Comparison of ENCODE assay signal across 25 mouse cellular contexts in the genomic region with DNA sequence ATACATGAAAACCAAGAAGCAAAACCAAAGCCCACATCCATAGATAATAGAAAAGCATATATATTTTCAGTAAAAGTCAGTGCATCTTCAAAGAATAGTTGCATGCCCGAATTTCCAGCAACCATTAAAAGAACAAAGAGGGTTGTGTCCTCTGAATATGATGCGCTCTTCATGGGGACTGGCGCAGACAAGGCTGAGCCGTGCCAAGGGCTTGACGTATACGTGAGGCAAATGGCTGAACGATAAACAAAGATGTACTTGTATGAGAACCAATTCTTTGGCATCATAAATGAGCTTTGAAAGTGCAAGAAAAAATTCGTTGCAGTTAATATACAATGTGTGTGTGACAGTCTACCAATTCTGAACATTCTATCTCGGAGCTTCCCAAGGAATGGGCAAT. TPM values are rescaled to one million over a fixed set of nuclear protein-coding genes. Genes with fewer than 3 reads are reported as not detected.
DNase-seq lines count a peak whose midpoint lies in the region; ATAC-seq and TF ChIP-seq lines count a peak whose summit lies in the region.
"Had no signal": no experiment of that assay in that cellular context is flagged by ENCODE, and none has a peak within 500 bp of the region (broad histone marks: within the 10 kb centered on the region; RNA-seq: fewer than 3 reads in every experiment).

No protein-coding gene starts in this region.

- 81% methylated on average over 9 of the region's 9 CpGs for WGBS in hindbrain, embryonic 14.5 days
- 86% methylated on average over 9 of the region's 9 CpGs for WGBS in hindbrain, embryonic 13.5 days
- 64% methylated on average over 9 of the region's 9 CpGs for WGBS in lung, embryonic 15.5 days
- 79% methylated on average over 9 of the region's 9 CpGs for WGBS in stomach, embryonic 16.5 days
- WGBS in stomach, postnatal 0 days = 69% methylated on average over 9 of the region's 9 CpGs

- ATAC-seq in hindbrain, embryonic 14.5 days (ENCODE audit: low FRiP score) = no peak
- no peak for ATAC-seq in hindbrain, embryonic 13.5 days (ENCODE audit: low FRiP score)
- peak; percentile 60; the same call in 1 of the 2 replicates for ATAC-seq in lung, embryonic 15.5 days (ENCODE audit: borderline replicate concordance, extremely low read depth, low FRiP score, low TSS enrichment)
- no peak for ATAC-seq in stomach, embryonic 16.5 days (ENCODE audit: insufficient read depth, low FRiP score)
- no peak for ATAC-seq in stomach, postnatal 0 days (ENCODE audit: low FRiP score, low TSS enrichment)
- ATAC-seq: activated CD4-positive, CD25-positive, alpha-beta regulatory T cell, adult 4 months; forebrain, embryonic 14.5 days; Patski had no signal

- H3K27me3 ChIP-seq in hindbrain, embryonic 14.5 days (ENCODE audit: control insufficient read depth, insufficient read depth, low read length) = no peaks in the 10 kb centered on the region
- no peaks in the 10 kb centered on the region for H3K27me3 ChIP-seq in hindbrain, embryonic 13.5 days
- no peaks in the 10 kb centered on the region for H3K27me3 ChIP-seq in lung, embryonic 15.5 days
- no peaks in the 10 kb centered on the region for H3K27me3 ChIP-seq in stomach, embryonic 16.5 days (ENCODE audit: control insufficient read depth, insufficient read depth, low read length)
- H3K27me3 ChIP-seq in stomach, postnatal 0 days (ENCODE audit: control insufficient read depth, insufficient read depth, low read length) = no peaks in the 10 kb centered on the region
- H3K27me3 ChIP-seq: CH12.LX; hindbrain, embryonic 15.5 days; Patski had no signal

- H3K9me3 ChIP-seq in hindbrain, embryonic 14.5 days (ENCODE audit: control insufficient read depth, low read length) = no peaks in the 10 kb centered on the region
- no peaks in the 10 kb centered on the region for H3K9me3 ChIP-seq in hindbrain, embryonic 13.5 days
- H3K9me3 ChIP-seq in lung, embryonic 15.5 days = no peaks in the 10 kb centered on the region
- H3K9me3 ChIP-seq in stomach, embryonic 16.5 days (replicated peaks; ENCODE audit: control insufficient read depth, low read length) = no peaks in the 10 kb centered on the region
- no peaks in the 10 kb centered on the region for H3K9me3 ChIP-seq in stomach, postnatal 0 days (ENCODE audit: control insufficient read depth, low read length)
- H3K9me3 ChIP-seq: forebrain, embryonic 10.5 days; hindbrain, embryonic 15.5 days had no signal

- H3K4me3 ChIP-seq in hindbrain, embryonic 14.5 days (replicated peaks; ENCODE audit: low read length) = no peak overlapping the region
- H3K4me3 ChIP-seq in hindbrain, embryonic 13.5 days = no peak overlapping the region
- no peak overlapping the region for H3K4me3 ChIP-seq in lung, embryonic 15.5 days
- H3K4me3 ChIP-seq in stomach, embryonic 16.5 days (replicated peaks; ENCODE audit: low read length) = no peak overlapping the region
- no peak overlapping the region for H3K4me3 ChIP-seq in stomach, postnatal 0 days (ENCODE audit: low read depth, low read length)
- H3K4me3 ChIP-seq: erythroblast, embryonic 14.5 days; forebrain, embryonic 10.5 days; gastrocnemius, adult 2 months; hindbrain, embryonic 15.5 days had no signal

- H3K4me1 ChIP-seq in hindbrain, embryonic 14.5 days (replicated peaks; ENCODE audit: control insufficient read depth, insufficient read depth, low read length) = no peaks in the 10 kb centered on the region
- no peaks in the 10 kb centered on the region for H3K4me1 ChIP-seq in hindbrain, embryonic 13.5 days (replicated peaks)
- peaks cover 17% of the 10 kb centered on the region for H3K4me1 ChIP-seq in lung, embryonic 15.5 days
- H3K4me1 ChIP-seq in stomach, embryonic 16.5 days (ENCODE audit: control insufficient read depth, insufficient read depth, low read length) = no peaks in the 10 kb centered on the region
- no peaks in the 10 kb centered on the region for H3K4me1 ChIP-seq in stomach, postnatal 0 days (replicated peaks; ENCODE audit: control insufficient read depth, insufficient read depth)
- H3K4me1 ChIP-seq: hindbrain, embryonic 15.5 days had no signal

- TF ChIP-seq CTCF in stomach, postnatal 0 days (IDR thresholded peaks at IDR 0.05; ENCODE audit: low read depth) = no peak

- no peak for DNase-seq in hindbrain, embryonic 14.5 days (ENCODE audit: low spot score)
- peak; percentile 73 for DNase-seq in layer of hippocampus, adult 9-11 months
- no peak for DNase-seq in layer of hippocampus, postnatal 10 days (ENCODE audit: low spot score in 2 of 2)
- no peak for DNase-seq in lung, postnatal 36 days
- no peak for DNase-seq in stomach, postnatal 0 days (ENCODE audit: low spot score)
- DNase-seq: adrenal gland, postnatal 14 days; cerebellum, adult 18-20 months; cerebellum, adult 9-11 months; cerebellum, postnatal 36 days; gastrocnemius, adult 2 months; gastrocnemius, postnatal 25 days; heart, postnatal 10 days; heart, postnatal 4 days had no signal

- H3K4me2 ChIP-seq in hindbrain, embryonic 14.5 days (replicated peaks) = no peak overlapping the region
- no peak overlapping the region for H3K4me2 ChIP-seq in hindbrain, embryonic 13.5 days
- H3K4me2 ChIP-seq in lung, embryonic 15.5 days = no peak overlapping the region
- no peak overlapping the region for H3K4me2 ChIP-seq in stomach, embryonic 16.5 days (ENCODE audit: low read depth, low read length)
- no peak overlapping the region for H3K4me2 ChIP-seq in stomach, postnatal 0 days (replicated peaks; ENCODE audit: low read depth)
- H3K4me2 ChIP-seq: hindbrain, embryonic 15.5 days had no signal

- H3K27ac ChIP-seq in hindbrain, embryonic 14.5 days = 0 out of 2 replicates have a peak overlapping the region, but pooled peaks have one; percentile 26
- H3K27ac ChIP-seq in hindbrain, embryonic 13.5 days = no peak overlapping the region
- H3K27ac ChIP-seq in lung, embryonic 15.5 days = peak overlapping the region; percentile 74
- peak overlapping the region; percentile 64; the same call in 1 of the 2 replicates for H3K27ac ChIP-seq in stomach, embryonic 16.5 days (ENCODE audit: low read length)
- H3K27ac ChIP-seq in stomach, postnatal 0 days (replicated peaks) = no peak overlapping the region
- H3K27ac ChIP-seq: forebrain, embryonic 10.5 days; hindbrain, embryonic 15.5 days had no signal

- H3K36me3 ChIP-seq in hindbrain, embryonic 14.5 days (replicated peaks; ENCODE audit: control insufficient read depth, insufficient read depth) = no peaks in the 10 kb centered on the region
- H3K36me3 ChIP-seq in hindbrain, embryonic 13.5 days = no peaks in the 10 kb centered on the region
- H3K36me3 ChIP-seq in lung, embryonic 15.5 days = no peaks in the 10 kb centered on the region
- no peaks in the 10 kb centered on the region for H3K36me3 ChIP-seq in stomach, embryonic 16.5 days (ENCODE audit: control insufficient read depth, insufficient read depth, low read length)
- no peaks in the 10 kb centered on the region for H3K36me3 ChIP-seq in stomach, postnatal 0 days (ENCODE audit: control insufficient read depth, insufficient read depth, low read length)
- H3K36me3 ChIP-seq: forebrain, embryonic 10.5 days; hindbrain, embryonic 15.5 days had no signal

- H3K9ac ChIP-seq in hindbrain, embryonic 14.5 days = no peak overlapping the region
- H3K9ac ChIP-seq in hindbrain, embryonic 13.5 days = no peak overlapping the region
- H3K9ac ChIP-seq in lung, embryonic 15.5 days = no peak overlapping the region
- H3K9ac ChIP-seq in stomach, embryonic 16.5 days (ENCODE audit: low read length) = no peak overlapping the region
- H3K9ac ChIP-seq in stomach, postnatal 0 days (ENCODE audit: low read length) = no peak overlapping the region
- H3K9ac ChIP-seq: hindbrain, embryonic 15.5 days had no signal

- no peak for TF ChIP-seq EP300 in stomach, postnatal 0 days (optimal IDR thresholded peaks at IDR 0.05)

RNA-seq across cellular contexts. Expression of a gene that starts 40.2 kb away (rescaled TPM):
- 8.8 and 13.4 TPM in 2 replicates for polyA plus RNA-seq in hindbrain, embryonic 14.5 days (2014; fragmentation: Nextera tagmentation; extraction: Ambion mirVana)
- 9.8 and 10.4 TPM in 2 replicates for polyA plus RNA-seq in hindbrain, embryonic 13.5 days (2015; fragmentation: Nextera tagmentation; extraction: Ambion mirVana)
- total RNA-seq in layer of hippocampus, postnatal 10 days (2021) = 1 to 10 TPM; 8.9 TPM
- 9.9 and 10.9 TPM in 2 replicates for polyA plus RNA-seq in lung, embryonic 15.5 days (2015; fragmentation: Nextera tagmentation; extraction: Ambion mirVana)
- polyA plus RNA-seq in stomach, embryonic 16.5 days (2015; fragmentation: Nextera tagmentation; extraction: Ambion mirVana) = 12.5 and 13.1 TPM in 2 replicates
- 10.9 TPM in 2 replicates for polyA plus RNA-seq in stomach, postnatal 0 days (2015; fragmentation: Nextera tagmentation; extraction: Ambion mirVana)

RNA-seq across cellular contexts. Expression of a gene that starts 40.5 kb away (rescaled TPM):
- 20.3 and 20.9 TPM in 2 replicates for polyA plus RNA-seq in hindbrain, embryonic 14.5 days (2014; fragmentation: Nextera tagmentation; extraction: Ambion mirVana)
- 17.3 and 18.7 TPM in 2 replicates for polyA plus RNA-seq in hindbrain, embryonic 13.5 days (2015; fragmentation: Nextera tagmentation; extraction: Ambion mirVana)
- 10 to 100 TPM; 11.8 to 11.9 TPM for total RNA-seq in layer of hippocampus, postnatal 10 days (2021)
- 26.0 and 28.3 TPM in 2 replicates for polyA plus RNA-seq in lung, embryonic 15.5 days (2015; fragmentation: Nextera tagmentation; extraction: Ambion mirVana)
- polyA plus RNA-seq in stomach, embryonic 16.5 days (2015; fragmentation: Nextera tagmentation; extraction: Ambion mirVana) = 29.0 and 31.8 TPM in 2 replicates
- 17.0 and 17.5 TPM in 2 replicates for polyA plus RNA-seq in stomach, postnatal 0 days (2015; fragmentation: Nextera tagmentation; extraction: Ambion mirVana)

RNA-seq across cellular contexts. Expression of a gene that starts 40.6 kb away (rescaled TPM):
- 1.5 TPM in 1 of 2 replicates, not detected in the other for polyA plus RNA-seq in hindbrain, embryonic 14.5 days (2014; fragmentation: Nextera tagmentation; extraction: Ambion mirVana)
- 0.61 and 1.7 TPM in 2 replicates for polyA plus RNA-seq in hindbrain, embryonic 13.5 days (2015; fragmentation: Nextera tagmentation; extraction: Ambion mirVana)
- total RNA-seq in layer of hippocampus, postnatal 10 days (2021) = not detected
- 2.5 and 2.8 TPM in 2 replicates for polyA plus RNA-seq in lung, embryonic 15.5 days (2015; fragmentation: Nextera tagmentation; extraction: Ambion mirVana)
- 0.77 and 1.5 TPM in 2 replicates for polyA plus RNA-seq in stomach, embryonic 16.5 days (2015; fragmentation: Nextera tagmentation; extraction: Ambion mirVana)
- 0.52 and 1.1 TPM in 2 replicates for polyA plus RNA-seq in stomach, postnatal 0 days (2015; fragmentation: Nextera tagmentation; extraction: Ambion mirVana)
- total RNA-seq: adrenal gland, adult 18-20 months; CH12.LX; granulocyte monocyte progenitor cell, adult 5-6 weeks had no signal
- polyA plus RNA-seq: activated CD4-positive, CD25-positive, alpha-beta regulatory T cell, adult 4 months; erythroblast, embryonic 14.5 days; forebrain, embryonic 14.5 days; hindbrain, embryonic 15.5 days had no signal

Comparison
In these comparisons a context has a peak if more than half of its experiments do, and no peak if none do; other contexts are left out.
1. H3K27ac ChIP-seq: peak in hindbrain, embryonic 14.5 days (single experiment), lung, embryonic 15.5 days (single experiment) and stomach, embryonic 16.5 days (single experiment); none in hindbrain, embryonic 13.5 days (single experiment) and stomach, postnatal 0 days (single experiment).